Comparison of ENCODE assay signal across 8 mouse cellular contexts in genomic region chr9:118477961-118478360, GRCm38 (mm10). TPM values are rescaled to one million over a fixed set of nuclear protein-coding genes. Genes with fewer than 3 reads are reported as not detected.
A peak's percentile ranks its signal among the peaks of the same experiment; 100 is the strongest.
DNase-seq lines count a peak whose midpoint lies in the region; ATAC-seq lines count a peak whose summit lies in the region.

Gene Eomes, plus strand, starts transcription at chr9:118478212.

- H3K9me3 ChIP-seq in kidney, embryonic 15.5 days (replicated peaks), result no peaks in the 10 kb centered on the region
- no peaks in the 10 kb centered on the region for H3K9me3 ChIP-seq in heart, embryonic 16.5 days (replicated peaks; ENCODE audit: control insufficient read depth, low read length)

- ATAC-seq in kidney, embryonic 15.5 days (replicated peaks; ENCODE audit: low FRiP score), result 0 out of 2 replicates have a peak, but pooled peaks have one; percentile 37
- no peak for ATAC-seq in heart, embryonic 16.5 days (replicated peaks; ENCODE audit: extremely low read depth, insufficient read depth, low FRiP score)
- 0 out of 2 replicates have a peak, but pooled peaks have one; percentile 13 for ATAC-seq in megakaryocyte progenitor cell, adult 5-6 weeks (replicated peaks; ENCODE audit: poor library complexity)

- H3K4me3 ChIP-seq in kidney, embryonic 15.5 days (replicated peaks), result peak within 1 kb of the TSS; percentile 48
- peak within 1 kb of the TSS; percentile 54 for H3K4me3 ChIP-seq in heart, embryonic 16.5 days (ENCODE audit: low read length)

- no peaks in the 10 kb centered on the region for H3K36me3 ChIP-seq in kidney, embryonic 15.5 days
- no peaks in the 10 kb centered on the region for H3K36me3 ChIP-seq in heart, embryonic 16.5 days (ENCODE audit: control insufficient read depth, insufficient read depth)

- no peak within 1 kb of the TSS for H3K27ac ChIP-seq in kidney, embryonic 15.5 days
- no peak within 1 kb of the TSS for H3K27ac ChIP-seq in heart, embryonic 16.5 days (ENCODE audit: low read length)

- under 1% methylated on average over 9 of the region's 9 CpGs for WGBS in kidney, embryonic 15.5 days
- under 1% methylated on average over 9 of the region's 9 CpGs for WGBS in heart, embryonic 16.5 days

- no peak for DNase-seq in kidney, postnatal 36 days
- peak; percentile 45 for DNase-seq in cerebellum, adult 11-12 months
- no peak for DNase-seq in B cell, adult 2 months
- DNase-seq in frontal cortex, postnatal 25 days (ENCODE audit: low spot score in 2 of 2), result no peak
- no peak for DNase-seq in thymus, postnatal 25 days

- H3K4me1 ChIP-seq in kidney, embryonic 15.5 days, result peaks cover 34% of the 10 kb centered on the region
- H3K4me1 ChIP-seq in heart, embryonic 16.5 days (ENCODE audit: control insufficient read depth, insufficient read depth, low read length), result peaks cover 13% of the 10 kb centered on the region

- 0 out of 2 replicates have a peak within 1 kb of the TSS, but pooled peaks have one; percentile 21 for H3K9ac ChIP-seq in kidney, embryonic 15.5 days
- peak within 1 kb of the TSS; percentile 4; the same call in 1 of the 2 replicates for H3K9ac ChIP-seq in heart, embryonic 16.5 days (ENCODE audit: low read length)

- H3K27me3 ChIP-seq in kidney, embryonic 15.5 days, result peaks cover 96% of the 10 kb centered on the region
- H3K27me3 ChIP-seq in heart, embryonic 16.5 days (ENCODE audit: control insufficient read depth, insufficient read depth, low read length), result peaks cover 65% of the 10 kb centered on the region

- peak within 1 kb of the TSS; percentile 79 for H3K4me2 ChIP-seq in kidney, embryonic 15.5 days
- peak within 1 kb of the TSS; percentile 72 for H3K4me2 ChIP-seq in heart, embryonic 16.5 days (ENCODE audit: low read depth, low read length)

RNA-seq across cellular contexts. Expression of gene Eomes, which starts in this region (rescaled TPM):
- 0.09 TPM in 1 of 2 replicates, not detected in the other for polyA plus RNA-seq in kidney, embryonic 15.5 days (2015; fragmentation: Nextera tagmentation; extraction: Ambion mirVana)
- polyA plus RNA-seq in heart, embryonic 16.5 days (2015; fragmentation: Nextera tagmentation; extraction: Ambion mirVana), result 0.09 and 0.11 TPM in 2 replicates
- total RNA-seq in megakaryocyte progenitor cell, adult 5-6 weeks (2015), result not detected in 2 replicates
- not detected in 2 replicates for total RNA-seq in megakaryocyte progenitor cell, adult 5-6 weeks (2017)

Comparison
In these comparisons a context has a peak if more than half of its experiments do, and no peak if none do; other contexts are left out.
1. Peak in ATAC-seq, H3K4me3 ChIP-seq, H3K9ac ChIP-seq and H3K4me2 ChIP-seq in kidney, embryonic 15.5 days; RNA of the gene not detected or under 1 TPM.
2. Peak in ATAC-seq in megakaryocyte progenitor cell, adult 5-6 weeks; RNA of the gene not detected or under 1 TPM.